Mouse (Mus musculus) right cerebral cortex, postnatal 25 days (tissue): ENCODE results near the gene Fer1l5.

Source experiments
- DNase-seq: peaks from one replicate; pipeline ENCODE4 v3.0.0; 2022

Gene Fer1l5

DNA sequence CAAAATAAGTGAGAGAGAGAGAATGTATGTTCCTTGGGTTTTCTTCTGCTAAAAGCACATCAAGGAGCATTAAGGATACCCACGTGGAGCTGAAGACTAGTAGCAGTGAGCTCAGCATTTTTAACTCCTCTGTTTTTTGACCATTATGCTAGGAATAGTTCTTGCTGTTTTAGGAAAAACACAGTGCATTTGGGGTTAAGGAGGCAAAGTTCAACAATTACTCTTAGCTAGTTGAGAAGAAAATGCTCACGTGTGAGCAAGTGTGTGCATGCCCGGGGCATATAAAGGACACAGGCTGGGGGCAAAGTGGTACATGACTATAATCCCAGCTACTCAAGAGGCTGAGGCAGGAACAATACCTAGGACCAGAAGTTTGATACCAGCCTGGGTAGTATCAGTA lies 61.5 kb downstream of the Fer1l5 start:
- no peak for DNase-seq

GRCm38 (mm10) chr1:36435071-36435470 lies 63.0 kb downstream of the Fer1l5 start:
- no peak for DNase-seq

DNA sequence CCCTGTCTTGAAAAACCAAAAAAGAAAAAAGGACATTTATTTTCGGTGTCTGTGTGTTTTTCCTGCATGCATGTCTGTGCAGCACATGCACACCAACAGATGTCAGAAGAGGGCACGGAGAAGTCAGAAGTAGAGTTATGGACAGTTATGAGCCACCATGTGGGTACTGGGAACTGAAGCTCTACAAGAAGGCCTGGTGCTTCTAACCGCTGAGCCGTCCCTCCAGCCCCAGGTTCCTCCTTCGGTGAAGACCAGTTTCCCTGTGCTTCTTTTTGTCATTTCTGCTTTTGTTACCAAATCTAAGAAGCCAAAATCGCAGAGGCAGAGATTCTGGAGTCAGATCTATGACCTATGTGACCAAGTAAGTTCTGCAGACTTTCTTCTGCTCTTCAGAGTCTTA lies 64.4 kb downstream of the Fer1l5 start:
- no peak for DNase-seq

GRCm38 (mm10) chr1:36437223-36437622 lies 65.1 kb downstream of the Fer1l5 start:
- no peak for DNase-seq

DNA sequence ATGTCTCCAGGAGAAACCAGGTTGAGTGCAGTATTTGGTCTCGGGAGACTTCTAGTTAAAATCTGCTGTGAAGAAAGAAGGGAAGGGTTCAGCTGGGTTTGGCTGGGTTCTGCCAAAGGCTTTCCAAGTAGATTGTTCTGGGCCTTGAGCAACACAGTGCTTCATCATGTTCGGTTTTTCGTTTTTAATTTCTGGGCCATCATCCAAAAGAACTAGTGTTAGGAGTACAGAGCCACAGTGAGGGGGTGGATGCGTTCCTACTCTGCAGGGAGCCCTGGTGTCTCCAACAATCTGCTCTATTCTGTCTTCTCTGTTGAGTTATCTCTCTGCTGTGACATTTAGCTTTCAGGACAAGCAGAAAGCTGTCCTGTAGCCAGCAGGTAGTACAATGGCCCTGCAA lies 69.0 kb downstream of the Fer1l5 start:
- peak; percentile 42 for DNase-seq

DNA sequence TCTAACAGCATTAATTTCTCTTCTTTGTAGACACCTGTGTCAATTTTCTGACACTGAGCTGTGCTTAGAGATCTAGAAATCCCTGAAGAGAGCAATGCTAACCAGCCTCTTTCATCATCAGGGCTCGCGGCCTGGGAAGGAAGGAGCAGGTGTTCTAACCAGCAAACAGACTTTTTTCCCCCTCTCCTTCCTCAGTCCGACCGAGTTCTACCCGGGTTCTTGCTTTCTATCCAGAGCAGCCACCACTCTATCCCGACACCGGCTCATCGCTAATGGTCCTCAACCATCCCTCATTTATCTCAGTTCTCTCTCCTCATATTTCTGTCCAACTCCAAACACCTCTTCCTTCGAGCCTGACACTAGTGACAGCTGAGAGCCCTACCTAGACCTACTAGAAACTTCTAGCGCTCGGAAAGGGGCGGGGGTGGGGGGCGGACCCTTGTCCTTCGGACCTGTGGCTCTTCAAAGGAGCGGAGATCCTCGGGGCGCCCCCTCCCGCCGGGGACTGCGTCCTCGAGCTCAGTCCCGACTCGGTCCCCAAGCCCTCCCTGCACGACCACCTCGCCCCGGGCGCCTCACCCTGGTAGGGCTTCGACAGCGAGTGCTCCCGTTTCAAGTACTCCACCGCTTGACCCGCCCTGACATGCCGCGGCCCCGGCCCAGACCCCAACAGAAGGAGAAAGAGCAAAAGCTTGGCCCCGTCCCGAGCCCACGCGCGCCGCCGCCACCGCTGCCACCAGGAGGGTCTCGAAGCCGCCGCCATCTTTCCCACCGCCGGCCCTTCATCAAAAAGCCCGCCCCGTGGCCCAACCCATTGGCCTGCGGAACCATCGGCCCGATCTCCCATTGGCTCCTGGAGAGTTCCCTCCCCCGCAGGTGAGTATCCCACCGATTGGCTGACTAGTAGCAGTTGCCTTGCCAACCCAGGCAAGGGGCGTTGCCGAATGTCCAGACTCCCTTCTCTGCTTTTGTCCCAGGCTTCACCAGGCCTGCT lies 72.7 kb downstream of the Fer1l5 start, which contains the start of gene Lman2l:
TSS of gene Lman2l (minus strand) at position 801 of the 994 bp plus-strand sequence.
- peak; percentile 97 for DNase-seq

DNA sequence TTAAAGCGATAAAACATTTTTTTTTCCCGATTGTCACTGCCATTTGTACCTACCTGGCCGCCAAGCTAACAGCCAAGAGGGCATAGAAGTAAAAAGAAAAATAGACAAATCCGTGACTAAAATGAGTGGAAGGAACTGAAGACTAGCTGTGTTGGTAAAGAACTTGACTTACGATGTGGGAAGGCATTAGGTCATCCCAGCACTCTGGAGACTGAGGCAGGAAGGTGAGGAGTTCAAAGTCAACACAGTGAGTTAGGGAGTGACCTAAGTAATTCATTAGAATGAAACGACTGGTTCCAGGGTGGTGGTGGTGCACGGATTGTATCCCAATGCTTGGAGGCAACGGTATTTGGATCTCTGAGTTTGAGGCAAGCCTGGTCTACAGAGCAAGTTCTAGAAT lies 73.4 kb downstream of the Fer1l5 start:
- DNase-seq: no peak

- no peak for DNase-seq
Measured at GRCm38 (mm10) chr1:36446106-36446824, 74.2 kb downstream of the Fer1l5 start.

DNA sequence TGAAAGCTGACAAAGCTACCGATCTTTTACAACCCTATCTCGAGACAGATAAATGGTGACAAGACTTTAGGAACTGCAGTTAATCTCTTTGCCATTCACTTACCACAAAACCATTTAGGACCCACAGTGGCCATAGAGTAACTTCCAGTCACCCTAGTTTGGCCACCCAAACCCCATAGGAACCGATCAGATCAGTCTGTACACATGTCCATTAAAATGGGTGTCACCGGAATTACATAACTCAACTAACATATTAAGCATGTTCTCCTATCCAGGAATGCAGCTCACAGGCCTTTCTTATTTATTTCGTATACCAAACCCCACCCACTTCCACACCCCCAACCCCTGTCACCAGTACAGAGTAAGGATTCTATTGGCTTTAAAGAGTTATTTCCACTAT lies 74.8 kb downstream of the Fer1l5 start:
- no peak for DNase-seq

DNA sequence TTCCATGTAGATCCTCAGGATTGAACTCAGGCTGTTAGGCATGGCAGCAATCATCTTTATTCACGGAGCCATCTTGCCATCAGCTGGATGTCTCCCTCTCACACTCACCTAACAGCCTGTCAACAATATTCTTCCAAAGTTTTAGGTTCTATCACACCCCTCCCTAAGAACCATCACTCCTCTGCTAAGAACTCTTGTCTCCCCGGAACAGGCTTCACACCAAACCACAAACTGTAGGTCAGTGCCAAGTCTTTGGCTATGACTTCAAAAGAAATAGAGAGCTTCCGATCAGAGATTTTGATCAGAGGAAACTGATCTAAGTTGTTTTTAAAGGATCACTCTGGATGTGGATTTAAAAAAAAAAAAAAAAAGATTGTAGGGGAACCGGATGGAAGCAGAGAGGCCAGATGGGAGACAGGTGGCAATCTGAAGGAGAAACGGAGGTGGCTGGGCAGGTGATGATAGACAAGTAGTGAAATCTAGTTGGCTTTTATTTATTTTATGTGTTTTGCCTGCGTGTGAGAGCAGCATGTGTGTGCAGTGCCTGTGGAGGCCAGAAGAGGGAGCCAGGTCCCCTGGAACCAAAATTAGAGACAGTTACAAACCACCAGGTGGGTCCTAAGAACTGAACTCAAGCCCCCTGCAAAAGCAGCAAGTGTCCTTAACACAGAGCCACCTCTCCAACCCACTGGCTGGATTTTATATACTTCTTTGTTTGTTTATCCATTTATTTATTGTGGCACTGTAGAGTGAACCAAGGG lies 82.1 kb downstream of the Fer1l5 start:
- no peak for DNase-seq

- DNase-seq: no peak
Measured at GRCm38 (mm10) chr1:36457388-36458014, 85.4 kb downstream of the Fer1l5 start.

DNA sequence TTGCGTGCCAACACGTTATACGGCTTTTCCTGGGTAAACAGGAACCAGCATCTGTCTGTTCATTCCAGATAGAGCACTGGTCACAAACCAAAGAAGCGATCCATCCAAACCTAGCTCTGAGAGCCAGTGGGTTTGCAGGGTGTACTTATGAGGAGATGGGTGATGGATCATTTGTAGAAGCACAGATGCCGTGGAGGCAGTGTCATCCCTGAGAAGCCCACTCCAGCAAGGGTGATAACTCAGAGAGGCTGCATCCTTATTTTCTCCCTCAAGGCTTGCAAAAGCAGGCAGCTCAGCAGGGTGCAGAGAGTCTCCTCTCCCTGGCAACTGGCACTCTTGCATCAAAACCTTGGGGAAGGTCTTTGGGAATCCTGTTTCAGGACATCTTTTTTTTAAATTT lies 86.1 kb downstream of the Fer1l5 start:
- no peak for DNase-seq

- no peak for DNase-seq
Measured at GRCm38 (mm10) chr1:36461829-36462228, 89.7 kb downstream of the Fer1l5 start.

DNA sequence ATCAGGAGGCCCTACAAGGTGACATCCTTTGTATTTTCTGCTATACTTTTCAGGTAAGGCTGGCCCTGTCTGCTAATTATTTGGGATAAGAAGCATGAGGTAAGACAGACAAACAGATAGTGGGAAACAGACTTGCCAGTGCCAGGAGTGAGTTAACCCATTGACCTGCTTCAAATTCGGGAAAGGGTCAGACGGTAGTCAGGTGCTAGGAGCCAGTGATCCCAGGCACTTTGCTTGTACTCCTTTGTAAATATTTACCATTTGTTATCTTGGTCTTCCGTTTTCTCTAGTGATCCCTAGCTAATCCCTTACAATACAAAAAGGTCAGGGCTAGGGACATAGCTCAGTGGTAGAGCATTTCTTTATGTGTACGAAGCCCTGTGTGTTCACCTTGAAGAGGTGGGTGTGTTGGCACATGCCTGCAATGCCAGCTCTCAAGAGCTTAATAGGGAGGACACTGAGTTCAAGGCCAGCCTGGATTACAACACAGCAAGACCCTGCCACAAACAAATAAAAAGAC lies 93.6 kb downstream of the Fer1l5 start:
- DNase-seq: no peak

DNA sequence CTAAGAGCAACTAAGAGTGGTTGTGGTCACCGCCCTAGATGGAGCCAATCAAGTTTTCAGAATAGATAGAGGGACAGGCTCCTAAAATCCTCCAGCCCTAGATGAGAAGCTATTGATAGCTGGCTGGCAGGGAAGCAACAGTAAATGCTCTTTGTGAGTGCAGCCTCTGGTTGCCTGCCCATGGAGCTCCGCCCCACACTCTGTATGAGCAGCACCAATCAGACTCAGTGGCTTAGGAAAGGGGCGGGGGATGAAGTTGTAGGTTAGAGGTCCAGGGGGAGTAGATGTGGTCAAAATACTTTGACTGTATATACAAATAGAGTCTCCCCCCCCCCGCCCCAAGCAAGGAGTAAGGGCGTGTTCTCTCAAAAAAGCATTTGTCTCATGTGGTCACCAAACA lies 95.4 kb downstream of the Fer1l5 start:
- DNase-seq: no peak

DNA sequence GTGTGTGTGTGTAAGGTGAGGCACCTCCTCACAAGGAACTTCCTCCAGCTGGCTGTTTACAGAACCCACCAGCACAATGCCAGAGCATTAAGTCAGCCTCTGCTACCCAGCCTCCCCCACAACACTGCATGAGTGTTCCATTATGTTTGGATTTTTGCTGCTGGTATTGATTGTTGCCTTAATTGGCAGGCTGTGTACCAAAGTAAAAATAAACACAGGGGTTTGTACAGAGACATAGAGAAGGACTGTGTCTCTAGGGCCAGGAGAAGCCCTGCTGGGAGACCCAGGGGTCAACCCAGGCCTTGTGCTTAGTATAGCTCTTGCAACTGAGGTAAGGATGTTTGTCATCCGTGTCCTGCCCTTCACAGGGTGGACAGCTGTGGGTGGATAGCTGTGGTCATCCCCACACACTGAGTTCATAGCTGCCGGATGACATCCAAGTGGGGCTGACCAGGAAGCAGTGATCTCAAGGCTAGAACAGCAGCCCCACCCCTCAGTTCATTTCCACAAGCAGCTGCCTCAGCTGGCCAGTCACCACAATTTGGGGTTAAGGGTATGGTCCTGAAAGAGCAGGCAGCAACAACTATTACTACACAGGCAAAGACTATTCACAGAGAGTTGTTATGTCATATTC lies 97.8 kb downstream of the Fer1l5 start:
- no peak for DNase-seq

DNA sequence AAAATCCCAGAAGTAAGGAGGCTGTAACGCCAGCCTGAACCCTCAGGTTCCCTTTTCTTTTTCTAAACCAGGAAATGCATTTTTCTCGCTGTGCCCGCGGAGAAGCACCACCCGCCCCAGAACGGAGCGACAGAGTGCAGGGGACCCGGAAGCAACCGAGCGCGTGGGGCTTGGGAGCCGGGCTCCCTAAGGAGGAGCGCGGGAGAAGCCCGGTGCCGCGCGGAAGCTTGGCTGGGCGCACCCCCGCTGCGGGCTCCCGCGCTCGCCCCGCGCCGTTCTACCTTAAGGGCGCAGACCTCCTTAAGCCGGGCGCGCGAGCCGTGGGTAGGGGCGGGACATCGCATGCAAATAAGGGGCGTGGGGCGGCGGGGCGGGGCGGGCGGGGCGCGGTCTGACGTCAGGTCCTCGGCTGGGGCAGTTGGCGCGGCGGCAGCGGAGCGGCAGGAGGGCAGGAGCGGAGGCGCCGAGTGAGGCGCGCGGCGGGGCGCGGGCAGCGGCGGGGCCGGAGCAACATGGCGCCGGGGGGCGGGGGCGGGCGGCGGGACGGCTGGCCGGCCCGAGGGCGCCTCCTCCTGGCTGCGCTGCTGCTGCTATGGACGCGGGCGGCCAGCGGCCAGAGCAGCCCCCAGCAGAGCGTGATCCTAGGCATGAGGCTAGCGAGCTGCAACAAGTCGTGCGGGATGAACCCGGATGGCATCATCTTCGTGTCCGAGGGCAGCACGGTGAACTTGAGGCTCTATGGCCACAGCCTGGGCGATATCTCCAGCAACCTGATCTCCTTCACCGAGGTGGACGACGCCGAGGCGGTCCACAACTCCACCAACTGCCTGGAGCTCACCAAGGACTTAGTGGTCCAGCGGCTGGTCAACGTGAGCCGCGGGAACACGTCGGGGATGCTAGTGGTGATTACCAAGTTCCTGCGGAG lies 99.4 kb downstream of the Fer1l5 start, which contains the start of gene Cnnm4:
TSS of gene Cnnm4 (plus strand) at position 440 of the 925 bp plus-strand sequence.
- peak; percentile 87 for DNase-seq
